Mouse (Mus musculus) frontal cortex, postnatal 14 days (tissue): ENCODE results near the gene Gm11084.

Source experiments
- DNase-seq, 2 experiments: peaks; one replicate each; pipeline ENCODE4 v3.0.0; 2022; ENCODE audit warnings: low spot score in 2 of 2

Gene Gm11084

DNA sequence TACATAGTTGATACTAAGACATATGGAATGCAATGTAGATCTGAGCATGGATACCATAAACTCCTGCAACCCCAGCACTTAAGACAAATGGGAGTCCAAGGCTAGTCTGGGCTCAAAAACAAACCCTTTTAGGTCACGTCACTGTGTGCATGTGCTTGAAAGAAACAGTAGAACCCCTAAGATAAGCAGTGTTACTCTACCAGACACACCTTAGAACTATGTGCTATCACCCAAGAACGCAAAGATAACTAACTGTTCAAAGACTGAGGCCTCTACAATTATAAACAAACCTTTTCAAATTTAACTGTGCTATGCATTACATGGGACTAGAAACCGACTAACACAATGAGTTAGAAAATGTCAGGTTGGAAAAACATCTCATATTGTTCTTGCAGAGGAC, 33.5 kb downstream of the Gm11084 start:
- no peak for DNase-seq

DNA sequence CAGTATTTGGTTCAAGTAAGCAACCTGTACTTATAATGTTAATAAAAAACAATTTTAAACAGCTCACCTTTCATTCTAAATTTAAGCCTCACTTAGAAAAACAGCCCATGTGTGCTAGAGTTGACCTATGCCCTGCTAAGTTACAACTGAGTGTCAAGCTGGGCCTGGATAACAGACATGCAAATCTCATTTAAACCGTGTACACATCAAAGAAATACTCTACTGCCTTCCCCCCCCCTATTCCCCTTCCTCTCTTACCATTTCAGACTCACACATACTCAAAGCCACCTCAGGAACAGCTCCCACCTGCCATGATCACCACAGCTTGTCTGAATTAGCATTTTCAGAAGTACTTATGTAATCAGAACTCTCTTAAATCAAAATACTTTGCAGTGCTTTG, 50.6 kb downstream of the Gm11084 start:
- DNase-seq, result no peak

DNA sequence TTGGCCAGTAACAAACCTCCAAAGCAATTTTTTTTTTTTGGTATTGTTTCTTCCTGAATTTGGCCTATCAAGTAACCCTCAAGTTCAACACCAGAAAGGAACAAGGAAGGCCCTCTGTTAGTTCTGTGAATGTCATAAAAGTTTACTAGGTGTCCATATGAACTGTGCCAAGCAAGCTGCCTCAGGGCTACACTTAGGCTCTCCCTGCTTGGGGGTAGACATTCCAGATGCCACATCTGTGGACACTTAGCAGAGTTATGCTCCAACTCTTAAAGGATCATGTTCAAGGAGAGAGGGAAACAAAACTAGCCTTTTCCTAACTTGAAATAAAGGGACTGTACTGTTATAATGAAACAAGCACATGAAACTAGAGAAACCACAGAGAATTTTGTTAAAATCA, 54.3 kb downstream of the Gm11084 start:
- no peak for DNase-seq

DNA sequence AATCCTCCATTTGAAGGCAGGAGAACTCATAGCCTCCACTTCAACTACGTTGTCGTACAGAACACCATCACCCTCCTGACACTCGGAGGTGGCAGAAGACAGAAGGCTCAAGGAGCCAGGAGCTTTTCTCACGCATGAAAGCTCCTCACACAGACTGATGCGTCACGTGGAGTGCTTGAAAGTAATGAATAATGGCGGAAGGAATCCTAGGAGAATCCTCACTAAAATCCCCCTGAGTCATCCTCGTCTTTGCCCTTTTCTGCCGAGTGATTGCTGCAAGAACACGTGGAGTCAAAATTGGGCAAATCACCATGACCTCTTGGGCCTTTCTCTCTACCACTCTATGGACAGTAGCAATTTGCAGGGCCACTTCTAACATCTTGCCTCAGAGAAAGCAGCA, 61.5 kb downstream of the Gm11084 start:
- no peak for DNase-seq
